Mouse (Mus musculus) right cerebral cortex, postnatal 10 days (tissue): Measurements from ENCODE around the gene Tmem107.
A peak's percentile ranks its signal among the peaks of the same experiment; 100 is the strongest.

Source experiments
- DNase-seq, 2 experiments: peaks; one replicate each; pipeline ENCODE4 v3.0.0; 2021; ENCODE audit warnings: low spot score in 2 of 2

Tmem107 gene

DNA sequence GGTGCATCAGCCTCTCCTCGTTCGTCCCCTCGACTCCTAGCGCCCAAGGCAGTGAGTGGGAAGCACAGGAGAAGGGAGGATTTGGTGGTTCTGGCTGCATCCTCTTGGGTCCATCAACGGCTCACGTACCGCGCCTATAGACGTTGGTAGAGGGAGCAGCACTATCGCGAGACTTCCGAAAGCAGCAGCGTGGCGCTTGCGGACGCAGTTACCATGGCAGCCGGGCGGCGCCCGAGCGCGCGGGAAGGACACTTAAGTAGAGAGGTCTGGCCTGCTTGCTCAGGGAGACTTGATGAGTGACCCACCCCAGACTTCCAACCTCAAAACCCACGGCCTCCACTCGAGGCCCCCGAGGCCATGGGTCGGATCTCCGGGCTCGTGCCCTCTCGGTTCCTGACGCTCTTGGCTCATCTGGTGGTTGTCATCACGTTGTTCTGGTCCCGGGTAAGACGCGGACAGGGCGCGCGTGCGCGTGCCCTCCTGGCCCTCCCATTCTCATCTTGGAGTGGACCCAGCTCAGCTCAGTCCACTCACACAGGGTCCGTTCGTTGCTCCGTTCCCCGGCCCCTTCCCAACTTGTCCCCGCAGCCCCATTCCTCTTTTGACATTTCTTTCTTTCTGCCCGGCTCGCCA, at the start of gene Tmem107:
Tmem107 (plus strand) TSS at position 217 of the 633 bp plus-strand sequence.
- peak; percentile 96 to 97 for DNase-seq

DNA sequence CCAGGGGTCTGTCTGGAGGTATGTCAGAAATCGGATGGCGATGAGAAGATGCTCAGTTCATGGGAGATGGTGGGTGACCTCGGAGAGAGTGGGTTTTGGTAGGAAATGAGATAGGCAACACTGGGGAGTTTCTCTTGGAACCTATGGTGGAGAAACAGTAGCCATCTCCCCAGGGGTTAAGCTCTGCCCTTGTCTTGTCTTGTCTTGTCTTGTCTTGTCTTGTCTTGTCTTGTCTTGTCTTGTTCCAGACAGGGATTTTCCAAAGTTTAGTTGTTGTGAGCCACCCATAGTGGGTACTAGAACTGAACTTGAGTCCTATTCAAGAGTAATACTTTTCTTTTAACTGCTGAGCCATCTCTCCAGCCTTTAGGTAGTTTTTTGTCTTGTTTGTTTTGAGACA, 44.0 kb upstream of the Tmem107 start:
- no peak for DNase-seq

DNA sequence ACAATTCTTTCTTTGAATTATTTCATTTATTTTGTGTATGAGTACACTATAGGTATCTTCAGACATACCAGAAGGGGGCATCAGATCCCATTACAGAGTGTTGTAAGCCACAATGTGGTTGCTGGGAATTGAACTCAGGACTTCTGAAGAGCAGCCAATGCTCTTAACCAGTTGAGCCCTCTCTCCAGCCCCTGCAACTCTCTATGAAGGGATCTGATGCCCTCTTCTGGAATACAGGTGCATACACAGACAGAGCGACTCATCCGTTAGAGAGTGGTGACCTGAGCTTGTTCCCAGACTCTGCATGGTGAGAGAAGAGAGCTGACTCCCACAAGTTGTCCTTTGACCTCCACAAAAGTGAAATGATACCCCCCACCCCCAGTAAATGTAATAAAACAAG, 41.8 kb upstream of the Tmem107 start:
- DNase-seq = no peak

GRCm38 (mm10) chr11:69033552-69033951, 37.1 kb upstream of the Tmem107 start:
- no peak for DNase-seq

GRCm38 (mm10) chr11:69034585-69034984, 36.0 kb upstream of the Tmem107 start:
- peak in 1 of 2 experiments; percentile 21 for DNase-seq

DNA sequence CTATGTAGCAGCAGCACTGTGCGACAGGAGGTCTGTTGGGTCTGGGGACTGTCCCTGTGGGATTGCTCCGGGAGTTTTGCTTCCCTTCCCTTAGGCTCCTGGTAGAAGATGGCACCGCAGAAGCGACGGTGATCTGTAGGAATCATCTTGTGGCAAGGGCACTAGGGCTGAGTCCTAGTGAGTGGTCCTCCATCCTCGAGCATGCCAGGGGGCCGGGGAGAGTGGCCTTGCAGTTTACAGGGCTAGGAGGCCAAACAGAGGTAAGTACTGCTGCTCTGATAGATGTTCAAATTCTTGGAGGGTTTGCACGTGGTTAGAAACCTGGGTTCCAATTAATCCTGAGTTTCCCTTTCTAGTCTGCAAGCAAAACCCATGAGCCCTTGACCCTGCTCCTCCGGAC, 35.2 kb upstream of the Tmem107 start:
- peak; percentile 34 to 40 for DNase-seq

DNA sequence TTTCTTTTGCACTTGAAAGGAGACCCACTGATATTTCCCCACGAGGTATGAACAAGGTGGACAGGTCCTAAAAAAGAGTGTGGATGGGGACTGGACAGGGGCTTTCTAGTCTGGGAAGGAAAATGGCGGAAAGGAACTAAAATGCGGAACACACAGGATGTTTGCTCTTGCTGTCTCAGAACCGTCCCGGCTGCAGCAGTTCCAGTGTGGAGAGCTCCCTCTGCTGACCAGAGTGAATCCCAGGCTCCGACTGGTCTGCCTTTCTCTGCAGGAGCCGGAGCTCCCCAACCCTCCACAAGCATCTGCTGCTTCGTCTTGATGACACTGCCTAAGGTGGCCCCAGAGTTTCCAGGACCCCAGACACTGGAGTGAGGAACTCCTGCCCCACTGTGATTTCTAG, 34.8 kb upstream of the Tmem107 start:
- DNase-seq = peak; percentile 95

DNA sequence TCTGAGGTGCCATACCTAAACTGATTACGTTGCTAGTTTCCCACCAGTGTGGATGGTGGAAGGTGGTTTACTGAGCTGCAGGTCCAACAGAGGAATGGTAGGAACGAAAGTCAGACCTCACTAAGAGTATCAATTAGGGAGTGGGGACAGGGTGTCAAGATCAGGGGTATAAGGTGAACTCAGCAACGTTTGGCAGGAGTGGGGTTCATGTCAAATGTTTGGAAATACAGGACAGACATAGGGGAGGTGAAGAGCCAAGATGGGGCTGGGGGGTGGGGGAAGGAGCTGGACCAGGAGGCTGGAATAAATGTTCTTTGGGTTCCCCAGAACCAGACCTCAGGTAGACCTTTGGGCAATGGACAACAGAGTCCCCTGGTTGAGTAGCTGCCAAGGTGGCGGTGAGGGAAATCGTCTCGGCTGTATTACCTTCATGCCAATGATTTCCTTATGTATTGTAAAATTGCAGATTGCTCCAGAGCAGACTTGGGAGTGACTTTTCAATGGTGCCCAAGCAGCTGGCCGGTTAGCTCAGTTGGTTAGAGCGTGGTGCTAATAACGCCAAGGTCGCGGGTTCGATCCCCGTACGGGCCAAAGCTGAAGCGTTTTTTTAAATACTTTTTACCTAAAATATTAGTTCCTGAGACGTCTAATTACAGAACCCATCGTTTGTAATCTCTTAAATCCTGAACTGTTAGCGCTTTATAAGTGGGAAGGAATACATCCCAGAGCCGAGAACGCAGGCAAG, 33.9 kb upstream of the Tmem107 start:
- peak; percentile 85 to 86 for DNase-seq

GRCm38 (mm10) chr11:69037231-69038061, 33.2 kb upstream of the Tmem107 start:
- DNase-seq = peak; percentile 86 to 90

DNA sequence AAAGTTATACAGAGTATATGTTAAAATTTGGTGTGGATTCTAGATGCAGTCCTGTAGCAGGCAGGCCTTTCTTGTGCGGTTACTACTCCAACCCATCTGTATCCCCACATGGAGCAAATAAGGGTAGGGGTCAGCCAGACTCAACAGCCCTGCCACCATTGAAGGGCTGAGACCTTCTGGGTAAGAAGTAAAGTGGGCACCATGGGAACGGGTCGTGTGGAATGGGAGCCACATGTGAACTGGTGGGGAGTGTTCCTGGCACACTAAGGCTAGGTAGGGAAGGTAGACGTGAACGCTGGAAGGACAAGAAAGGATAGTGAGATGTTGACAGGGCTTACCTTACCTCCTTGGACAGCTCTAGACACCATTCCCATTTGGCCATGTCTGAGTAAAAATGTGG, 32.4 kb upstream of the Tmem107 start:
- peak in 1 of 2 experiments; percentile 22 for DNase-seq

DNA sequence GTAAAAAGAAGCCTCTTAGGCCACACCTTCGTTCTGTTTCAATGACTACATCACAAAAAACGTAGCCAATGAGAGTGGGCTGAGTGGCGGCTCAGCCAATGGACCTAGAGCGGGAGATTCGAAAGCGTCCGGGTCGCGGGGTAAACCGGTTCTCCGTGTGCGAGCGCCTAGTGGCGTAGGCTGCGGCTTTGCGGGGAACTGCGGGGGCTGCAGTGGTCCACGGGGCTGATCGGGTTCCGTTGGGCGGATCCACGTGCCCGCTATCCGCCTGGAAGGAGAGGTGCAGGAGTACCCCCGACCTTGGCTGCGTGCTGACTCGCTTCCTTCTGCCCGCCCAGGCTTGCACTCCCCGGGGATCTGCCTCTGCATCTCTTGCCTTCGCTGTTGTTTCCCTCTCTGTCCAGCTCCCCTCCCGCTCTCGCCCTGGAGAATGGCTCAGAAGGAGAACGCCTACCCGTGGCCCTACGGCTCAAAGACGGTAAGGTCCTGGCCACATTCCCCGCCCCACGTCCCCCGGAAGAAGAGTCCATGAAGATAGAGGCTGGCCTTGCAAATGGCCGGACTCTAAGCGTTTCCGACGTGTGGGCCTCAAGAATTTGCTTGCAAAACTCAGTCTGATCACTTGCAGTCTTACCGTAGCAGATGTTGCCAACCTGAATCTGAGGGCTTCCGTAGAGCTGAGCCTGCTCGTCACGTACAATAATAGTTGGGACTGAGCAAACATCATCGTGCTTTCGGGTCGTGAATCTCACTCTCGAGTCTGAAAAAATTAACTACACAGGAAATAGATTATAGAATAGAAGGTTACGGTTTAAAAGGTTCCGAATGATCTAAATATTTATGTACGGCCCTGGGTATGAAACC, 24.8 kb upstream of the Tmem107 start, which contains the start of gene Aurkb:
Aurkb (plus strand) TSS at position 117 of the 864 bp plus-strand sequence.
- DNase-seq = peak; percentile 90 to 92

DNA sequence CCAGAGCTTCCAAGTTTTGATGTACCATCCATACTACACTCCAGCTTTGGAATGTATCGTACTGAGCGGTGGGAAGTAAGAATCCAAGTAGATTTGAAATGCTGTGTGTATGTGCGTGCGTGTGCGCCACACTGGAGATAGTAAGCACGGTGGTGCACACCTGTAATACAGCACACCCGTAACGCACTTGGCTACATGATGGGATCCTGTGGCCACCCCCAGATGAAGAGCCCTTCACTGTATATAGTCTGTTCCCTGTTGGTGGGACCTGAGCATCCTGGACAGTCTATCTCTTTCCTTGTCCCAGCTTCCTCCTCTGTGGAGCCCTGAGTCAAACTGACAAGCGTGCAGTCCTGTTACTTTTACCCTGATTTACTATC, 24.2 kb upstream of the Tmem107 start:
- peak in 1 of 2 experiments; percentile 10 for DNase-seq

DNA sequence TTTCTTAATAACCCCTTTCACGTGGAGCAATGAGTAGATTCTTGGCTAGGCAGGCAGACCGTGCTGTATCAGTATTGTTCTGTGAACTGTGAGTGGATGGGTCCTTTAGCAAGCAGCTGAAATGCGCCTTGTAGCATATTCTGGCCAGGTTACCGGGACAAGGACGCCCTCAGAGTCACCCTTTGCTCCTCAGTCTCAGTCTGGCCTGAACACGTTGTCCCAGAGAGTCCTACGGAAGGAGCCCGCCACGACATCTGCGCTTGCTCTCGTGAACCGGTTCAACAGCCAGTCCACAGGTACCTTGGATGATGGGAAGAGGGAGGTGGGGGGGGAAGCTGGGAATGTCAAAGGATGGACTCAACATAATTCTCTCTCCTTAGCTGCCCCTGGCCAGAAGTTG, 23.0 kb upstream of the Tmem107 start:
- peak; percentile 17 to 33 for DNase-seq

DNA sequence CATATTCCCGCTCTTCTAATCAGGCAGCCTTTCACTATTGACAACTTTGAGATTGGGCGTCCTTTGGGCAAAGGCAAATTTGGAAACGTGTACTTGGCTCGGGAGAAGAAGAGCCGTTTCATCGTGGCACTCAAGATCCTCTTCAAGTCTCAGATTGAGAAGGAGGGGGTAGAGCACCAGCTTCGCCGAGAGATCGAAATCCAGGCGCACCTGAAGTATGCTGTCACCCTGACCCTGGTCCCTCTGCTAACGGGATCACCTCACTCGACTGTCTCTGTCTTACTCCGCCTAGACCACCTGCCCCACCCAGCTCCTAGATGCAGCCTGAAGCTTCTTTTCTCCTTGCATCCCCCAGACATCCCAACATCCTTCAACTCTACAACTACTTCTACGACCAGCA, 22.5 kb upstream of the Tmem107 start:
- DNase-seq = peak in 1 of 2 experiments; percentile 14

GRCm38 (mm10) chr11:69050748-69051147, 19.9 kb upstream of the Tmem107 start:
- peak in 1 of 2 experiments; percentile 23 for DNase-seq

- DNase-seq = no peak
These were observed 18.8 kb upstream of the Tmem107 start for GRCm38 (mm10) chr11:69051771-69052170.

- DNase-seq = peak in 1 of 2 experiments; percentile 11
These were observed 17.7 kb upstream of the Tmem107 start for GRCm38 (mm10) chr11:69052824-69053421.

- DNase-seq = no peak
These were observed 16.8 kb upstream of the Tmem107 start for GRCm38 (mm10) chr11:69053848-69054247.

DNA sequence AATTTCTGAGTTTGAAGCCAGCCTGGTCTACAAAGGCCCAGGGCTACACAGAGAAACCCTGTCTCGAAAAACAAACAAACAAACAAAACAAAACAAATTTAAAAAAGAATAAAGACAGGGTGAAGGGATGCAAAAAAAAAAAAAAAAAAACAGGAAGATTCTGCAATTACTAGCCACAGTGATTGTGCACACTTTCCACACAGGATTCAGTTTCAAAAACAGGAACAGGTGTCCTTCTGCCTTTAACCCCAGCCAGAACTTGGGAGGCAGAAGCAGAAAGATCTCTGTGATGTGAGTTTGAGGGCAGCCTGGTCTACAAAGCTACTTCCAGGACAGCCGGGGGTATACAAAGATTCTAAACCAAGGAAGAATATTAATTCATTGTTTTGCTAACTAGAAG, 12.3 kb upstream of the Tmem107 start:
- DNase-seq = no peak

DNA sequence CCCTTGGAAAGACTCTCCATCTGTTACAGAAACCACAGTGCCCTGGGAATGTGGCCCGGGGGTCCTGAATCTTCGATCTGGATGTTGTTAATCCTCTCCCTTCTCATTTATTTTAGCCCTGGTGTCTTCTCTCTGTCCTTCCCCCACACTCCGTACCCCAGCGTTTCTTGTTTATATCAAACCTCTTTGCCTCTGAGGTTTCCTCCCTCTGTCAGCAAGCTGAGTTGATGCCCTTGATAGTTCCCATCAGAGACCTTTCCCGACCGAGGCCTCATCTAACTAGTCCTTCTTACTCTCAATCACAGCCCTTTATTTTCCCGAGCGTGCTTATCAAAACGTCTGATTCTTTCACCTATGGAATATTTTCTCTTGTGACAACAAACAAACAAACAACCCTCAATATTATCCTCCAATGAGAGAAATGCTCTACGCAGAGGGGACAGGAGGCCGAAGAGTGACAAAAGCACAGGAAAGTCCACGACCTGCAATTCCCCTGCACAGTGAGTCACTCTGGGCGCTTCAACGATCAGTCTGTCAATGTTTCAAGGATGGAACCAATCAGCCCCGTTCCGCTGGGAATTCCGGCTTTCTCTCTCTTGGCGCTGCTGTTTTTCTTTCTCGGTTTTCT, 11.8 kb upstream of the Tmem107 start:
- no peak for DNase-seq
